Mouse (Mus musculus): ENCODE results near the gene Tekt3. TPM values are rescaled to one million over a fixed set of nuclear protein-coding genes. Genes with fewer than 3 reads are reported as not detected.

Tekt3 gene
- polyA plus RNA-seq, 1 experiment: 0.05 TPM

DNA sequence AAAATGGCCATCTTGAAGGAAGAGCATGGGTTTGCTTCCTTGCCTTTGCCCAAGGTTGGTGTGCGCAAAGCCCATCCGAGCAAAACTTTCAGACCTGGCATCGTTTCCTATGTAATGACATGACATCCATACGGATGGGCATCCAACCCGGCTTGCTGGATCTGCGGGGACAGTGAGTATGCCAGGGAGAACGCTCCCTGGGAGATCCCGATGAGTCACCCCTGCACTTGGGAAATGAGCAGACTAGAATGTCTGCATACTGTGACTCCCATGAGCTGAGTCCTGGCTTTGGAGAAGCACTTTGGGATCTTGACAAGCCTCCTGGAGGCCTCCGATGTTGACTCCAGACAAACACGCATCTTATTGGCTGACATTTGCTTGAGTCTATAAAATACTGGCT lies 9.5 kb upstream of the Tekt3 start:
- Histone ChIP-seq H3K4me1 (replicated peaks; ENCODE audit: control insufficient read depth, insufficient read depth, low read length) (no peaks in the 10 kb centered on the region), H3K27ac (ENCODE audit: control insufficient read depth, insufficient read depth, low read length) (no peak overlapping the region), H3K4me3 (ENCODE audit: control insufficient read depth, insufficient read depth, low read length) (no peak overlapping the region), H3K36me3 (ENCODE audit: control insufficient read depth, insufficient read depth, low read length) (no peaks in the 10 kb centered on the region), H3K27me3 (ENCODE audit: control insufficient read depth, insufficient read depth, low read length) (no peaks in the 10 kb centered on the region)
- DNase-seq: no peak
- 96% methylated on average over 10 of the region's 10 CpGs for WGBS
- TF ChIP-seq POLR2A (IDR thresholded peaks at IDR 0.05; ENCODE audit: control insufficient read depth, extremely low read depth, insufficient read depth, low read length, poor library complexity): no peak
- TF ChIP-seq CTCF (IDR thresholded peaks at IDR 0.05; ENCODE audit: borderline replicate concordance, control insufficient read depth, extremely low read depth, insufficient read depth, low read length, poor library complexity): no peak

DNA sequence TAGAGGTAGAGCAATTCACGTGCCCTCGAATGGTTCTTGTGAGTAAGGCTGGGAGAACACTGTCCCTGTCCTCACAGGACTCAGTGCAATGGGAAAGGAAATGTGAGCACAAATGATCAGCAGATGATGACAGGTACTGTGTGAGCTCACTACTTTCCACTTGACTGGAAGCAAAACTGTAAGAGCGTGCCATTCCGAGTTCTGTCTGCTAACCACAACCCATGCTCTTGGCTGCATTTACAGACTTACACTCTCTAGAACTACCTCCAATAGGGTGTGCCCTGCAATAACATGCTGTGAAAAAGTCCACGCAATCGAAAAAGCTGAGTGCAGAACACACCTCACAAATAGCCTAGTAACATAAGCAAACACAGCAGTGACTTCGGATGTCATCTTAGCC lies 5.9 kb upstream of the Tekt3 start:
- H3K4me3 ChIP-seq (ENCODE audit: control insufficient read depth, insufficient read depth, low read length): no peak overlapping the region
- H3K4me1 ChIP-seq (replicated peaks; ENCODE audit: control insufficient read depth, insufficient read depth, low read length): no peaks in the 10 kb centered on the region
- no peak for TF ChIP-seq POLR2A (IDR thresholded peaks at IDR 0.05; ENCODE audit: control insufficient read depth, extremely low read depth, insufficient read depth, low read length, poor library complexity)
- no peak for TF ChIP-seq CTCF (IDR thresholded peaks at IDR 0.05; ENCODE audit: borderline replicate concordance, control insufficient read depth, extremely low read depth, insufficient read depth, low read length, poor library complexity)
- no peak for DNase-seq
- H3K27ac ChIP-seq (ENCODE audit: control insufficient read depth, insufficient read depth, low read length): no peak overlapping the region
- WGBS: 93% methylated on average over 7 of the region's 7 CpGs
- no peaks in the 10 kb centered on the region for H3K36me3 ChIP-seq (ENCODE audit: control insufficient read depth, insufficient read depth, low read length)
- H3K27me3 ChIP-seq (ENCODE audit: control insufficient read depth, insufficient read depth, low read length): no peaks in the 10 kb centered on the region

DNA sequence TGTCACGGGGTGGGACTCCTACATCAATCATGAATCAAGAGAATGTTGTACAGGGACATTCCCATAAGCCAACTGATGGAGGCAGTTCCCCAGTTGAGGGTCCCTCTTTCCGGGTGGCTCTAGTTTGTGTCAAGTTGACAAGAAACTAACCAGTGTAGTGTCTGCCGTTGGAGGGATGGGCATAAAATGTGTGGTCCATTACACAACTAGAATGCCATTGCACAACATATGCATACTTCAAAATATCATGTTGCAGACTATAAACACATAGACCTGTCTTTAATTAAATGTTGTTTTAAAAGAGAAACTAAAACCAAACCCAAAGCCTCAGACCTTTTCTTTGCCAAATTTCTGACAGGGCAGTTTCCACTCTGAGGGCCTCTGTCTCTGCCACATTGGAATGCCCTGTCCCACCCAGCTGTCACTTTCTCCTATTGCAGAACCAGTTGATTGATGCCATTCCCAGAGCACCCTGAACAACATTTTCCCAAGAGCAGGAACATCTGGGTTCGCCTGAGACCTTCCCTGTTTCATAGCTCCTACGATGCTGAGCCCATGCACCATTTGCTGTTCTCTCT lies 3.0 kb upstream of the Tekt3 start:
- no peaks in the 10 kb centered on the region for H3K27me3 ChIP-seq (ENCODE audit: control insufficient read depth, insufficient read depth, low read length)
- no peak for DNase-seq
- TF ChIP-seq POLR2A (IDR thresholded peaks at IDR 0.05; ENCODE audit: control insufficient read depth, extremely low read depth, insufficient read depth, low read length, poor library complexity) (no peak), CTCF (IDR thresholded peaks at IDR 0.05; ENCODE audit: borderline replicate concordance, control insufficient read depth, extremely low read depth, insufficient read depth, low read length, poor library complexity) (no peak)
- H3K27ac ChIP-seq (ENCODE audit: control insufficient read depth, insufficient read depth, low read length): no peak overlapping the region
- no peak overlapping the region for H3K4me3 ChIP-seq (ENCODE audit: control insufficient read depth, insufficient read depth, low read length)
- 82% methylated on average over 5 of the region's 5 CpGs for WGBS
- H3K36me3 ChIP-seq (ENCODE audit: control insufficient read depth, insufficient read depth, low read length): no peaks in the 10 kb centered on the region
- H3K4me1 ChIP-seq (replicated peaks; ENCODE audit: control insufficient read depth, insufficient read depth, low read length): no peaks in the 10 kb centered on the region

DNA sequence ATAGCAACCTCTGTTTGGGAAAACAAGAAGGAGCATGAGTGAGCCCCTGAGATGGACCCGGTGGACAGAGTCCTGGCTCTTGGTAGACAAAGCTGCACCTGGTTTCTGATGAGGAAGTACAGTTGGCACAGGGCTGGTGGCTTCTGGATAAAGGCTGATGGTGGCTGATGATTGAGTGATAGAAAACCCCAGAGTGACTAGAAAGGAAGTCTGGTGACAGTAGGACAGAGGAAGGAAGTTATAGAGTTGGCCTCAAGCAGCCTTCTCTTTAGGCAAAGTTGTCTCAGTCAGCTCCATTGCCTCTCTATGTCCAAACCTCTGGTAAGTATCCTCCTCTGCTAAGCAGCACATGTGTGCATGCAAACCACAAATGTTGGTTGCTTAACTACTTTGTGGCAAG lies 1.5 kb upstream of the Tekt3 start:
- H3K4me1 ChIP-seq (replicated peaks; ENCODE audit: control insufficient read depth, insufficient read depth, low read length): no peaks in the 10 kb centered on the region
- no peaks in the 10 kb centered on the region for H3K27me3 ChIP-seq (ENCODE audit: control insufficient read depth, insufficient read depth, low read length)
- no peak overlapping the region for H3K4me3 ChIP-seq (ENCODE audit: control insufficient read depth, insufficient read depth, low read length)
- H3K27ac ChIP-seq (ENCODE audit: control insufficient read depth, insufficient read depth, low read length): no peak overlapping the region
- TF ChIP-seq CTCF (IDR thresholded peaks at IDR 0.05; ENCODE audit: borderline replicate concordance, control insufficient read depth, extremely low read depth, insufficient read depth, low read length, poor library complexity): no peak
- no peak for TF ChIP-seq POLR2A (IDR thresholded peaks at IDR 0.05; ENCODE audit: control insufficient read depth, extremely low read depth, insufficient read depth, low read length, poor library complexity)
- 3% methylated on average over 1 of the region's 1 CpGs for WGBS
- DNase-seq: no peak
- no peaks in the 10 kb centered on the region for H3K36me3 ChIP-seq (ENCODE audit: control insufficient read depth, insufficient read depth, low read length)

DNA sequence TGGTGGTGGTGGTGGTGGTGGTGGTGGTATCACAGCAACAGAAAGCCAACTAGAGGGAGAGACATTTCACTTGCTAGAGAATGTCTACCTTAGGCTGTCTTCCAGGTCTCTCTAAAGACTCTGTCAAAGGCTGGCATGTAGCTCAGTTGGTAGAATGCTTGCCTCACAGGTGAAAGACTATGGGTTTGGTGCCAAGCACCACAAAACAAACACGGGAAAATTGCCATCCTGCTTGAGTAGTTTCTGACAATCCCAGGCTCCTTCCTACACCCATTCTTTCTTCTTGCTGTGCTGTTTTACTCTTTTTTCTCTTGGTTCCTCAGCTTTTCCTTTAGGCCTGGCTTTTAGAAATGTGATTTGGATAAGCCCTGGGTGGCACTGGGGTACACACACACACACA lies 5.1 kb downstream of the Tekt3 start:
- TF ChIP-seq CTCF (IDR thresholded peaks at IDR 0.05; ENCODE audit: borderline replicate concordance, control insufficient read depth, extremely low read depth, insufficient read depth, low read length, poor library complexity): no peak
- no peak for TF ChIP-seq POLR2A (IDR thresholded peaks at IDR 0.05; ENCODE audit: control insufficient read depth, extremely low read depth, insufficient read depth, low read length, poor library complexity)
- no peak overlapping the region for H3K27ac ChIP-seq (ENCODE audit: control insufficient read depth, insufficient read depth, low read length)
- no peaks in the 10 kb centered on the region for H3K27me3 ChIP-seq (ENCODE audit: control insufficient read depth, insufficient read depth, low read length)
- no peak overlapping the region for H3K4me3 ChIP-seq (ENCODE audit: control insufficient read depth, insufficient read depth, low read length)
- 58% methylated on average over 1 of the region's 1 CpGs for WGBS
- H3K4me1 ChIP-seq (replicated peaks; ENCODE audit: control insufficient read depth, insufficient read depth, low read length): no peaks in the 10 kb centered on the region
- no peaks in the 10 kb centered on the region for H3K36me3 ChIP-seq (ENCODE audit: control insufficient read depth, insufficient read depth, low read length)
- no peak for DNase-seq

DNA sequence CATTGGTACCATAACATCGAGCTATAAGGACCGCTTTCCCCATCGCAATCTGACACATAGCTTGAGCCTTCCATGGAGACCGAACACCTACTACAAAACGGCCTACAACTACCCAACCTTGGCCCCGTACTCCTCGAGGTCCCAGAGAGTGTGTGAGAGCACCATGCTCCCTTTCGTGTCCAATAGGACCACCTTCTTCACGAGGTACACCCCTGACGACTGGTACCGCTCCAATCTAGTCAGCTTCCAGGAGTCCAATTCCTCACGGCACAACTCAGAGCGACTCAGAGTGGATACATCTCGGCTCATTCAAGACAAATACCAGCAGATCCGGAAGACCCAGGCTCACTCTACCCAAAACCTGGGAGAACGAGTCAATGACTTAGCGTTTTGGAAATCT lies 8.6 kb downstream of the Tekt3 start:
- H3K27ac ChIP-seq (ENCODE audit: control insufficient read depth, insufficient read depth, low read length): no peak overlapping the region
- no peak for TF ChIP-seq CTCF (IDR thresholded peaks at IDR 0.05; ENCODE audit: borderline replicate concordance, control insufficient read depth, extremely low read depth, insufficient read depth, low read length, poor library complexity)
- TF ChIP-seq POLR2A (IDR thresholded peaks at IDR 0.05; ENCODE audit: control insufficient read depth, extremely low read depth, insufficient read depth, low read length, poor library complexity): no peak
- 96% methylated on average over 17 of the region's 17 CpGs for WGBS
- H3K4me1 ChIP-seq (replicated peaks; ENCODE audit: control insufficient read depth, insufficient read depth, low read length): no peaks in the 10 kb centered on the region
- no peak for DNase-seq
- H3K27me3 ChIP-seq (ENCODE audit: control insufficient read depth, insufficient read depth, low read length): no peaks in the 10 kb centered on the region
- no peaks in the 10 kb centered on the region for H3K36me3 ChIP-seq (ENCODE audit: control insufficient read depth, insufficient read depth, low read length)
- H3K4me3 ChIP-seq (ENCODE audit: control insufficient read depth, insufficient read depth, low read length): no peak overlapping the region

DNA sequence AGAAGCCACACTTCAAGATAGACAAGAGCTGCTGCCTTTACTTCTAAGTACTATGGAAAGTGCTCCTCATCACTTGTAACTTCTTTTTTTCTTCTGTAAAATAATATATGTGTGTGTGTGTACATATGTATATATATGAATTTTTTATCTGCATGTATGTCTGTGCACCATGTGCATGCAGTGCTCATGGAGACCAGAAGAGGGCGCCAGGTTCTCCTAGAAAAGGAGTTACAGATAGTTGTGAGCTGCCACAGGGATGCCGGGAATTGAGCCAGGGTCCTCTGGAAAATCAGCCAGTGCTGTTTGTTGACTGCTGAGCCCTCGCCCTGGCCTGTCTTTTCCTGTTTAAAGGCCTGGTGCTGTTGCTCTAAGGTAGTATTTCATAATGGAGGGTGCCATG lies 23.1 kb downstream of the Tekt3 start:
- H3K36me3 ChIP-seq (ENCODE audit: control insufficient read depth, insufficient read depth, low read length): no peaks in the 10 kb centered on the region
- H3K27me3 ChIP-seq (ENCODE audit: control insufficient read depth, insufficient read depth, low read length): no peaks in the 10 kb centered on the region
- H3K27ac ChIP-seq (ENCODE audit: control insufficient read depth, insufficient read depth, low read length): no peak overlapping the region
- 88% methylated on average over 3 of the region's 3 CpGs for WGBS
- no peak overlapping the region for H3K4me3 ChIP-seq (ENCODE audit: control insufficient read depth, insufficient read depth, low read length)
- no peaks in the 10 kb centered on the region for H3K4me1 ChIP-seq (replicated peaks; ENCODE audit: control insufficient read depth, insufficient read depth, low read length)
- no peak for DNase-seq
- TF ChIP-seq CTCF (IDR thresholded peaks at IDR 0.05; ENCODE audit: borderline replicate concordance, control insufficient read depth, extremely low read depth, insufficient read depth, low read length, poor library complexity): no peak
- TF ChIP-seq POLR2A (IDR thresholded peaks at IDR 0.05; ENCODE audit: control insufficient read depth, extremely low read depth, insufficient read depth, low read length, poor library complexity): no peak

Measured in thymus, adult 2 months (tissue).